Mouse (Mus musculus) intestine, postnatal 0 days (tissue): ENCODE results near the gene Wrap73. TPM values are rescaled to one million over a fixed set of nuclear protein-coding genes. Genes with fewer than 3 reads are reported as not detected.

Experiments used
- ATAC-seq: fragments of 200-750 bp; cut with Nextera tagmentation; 2 replicates; pipeline ENCODE4 v1.8.0; 2017; ENCODE audit warnings: mild to moderate bottlenecking, moderate TSS enrichment, moderate library complexity
- H3K27ac ChIP-seq: fragments of 300-500 bp; sonication (generic); 2 replicates; pipeline ENCODE4 v1.5.1; 2014; ENCODE audit warnings: mild to moderate bottlenecking, low read depth, low read length, moderate library complexity
- H3K27me3 ChIP-seq: fragments of 300-500 bp; sonication (generic); replicated peaks from 2 replicates; pipeline ENCODE4 v1.6.1; 2014; ENCODE audit warnings: low read length, mixed read lengths; ENCODE audit not compliant: control insufficient read depth, insufficient read depth
- H3K36me3 ChIP-seq: fragments of 300-500 bp; sonication (generic); 2 replicates; pipeline ENCODE4 v1.6.1; 2014; ENCODE audit warnings: mild to moderate bottlenecking, moderate library complexity; ENCODE audit not compliant: control insufficient read depth, insufficient read depth
- H3K4me1 ChIP-seq: fragments of 300-500 bp; sonication (generic); replicated peaks from 2 replicates; pipeline ENCODE4 v1.6.1; 2014; ENCODE audit warnings: antibody characterized with exemption, low read length, mixed read lengths; ENCODE audit not compliant: control insufficient read depth, insufficient read depth
- H3K4me2 ChIP-seq: fragments of 300-500 bp; sonication (generic); replicated peaks from 2 replicates; pipeline ENCODE4 v1.6.1; 2014; ENCODE audit warnings: low read depth, mild to moderate bottlenecking, moderate library complexity
- H3K4me3 ChIP-seq: fragments of 300-500 bp; sonication (generic); 2 replicates; pipeline ENCODE4 v1.5.1; 2014; ENCODE audit warnings: low read depth, low read length
- H3K9ac ChIP-seq: fragments of 300-500 bp; sonication (generic); 2 replicates; pipeline ENCODE4 v1.6.1; 2014; ENCODE audit warnings: mild to moderate bottlenecking, low read depth, low read length
- H3K9me3 ChIP-seq: fragments of 300-500 bp; sonication (generic); 2 replicates; pipeline ENCODE4 v1.6.1; 2016; ENCODE audit warnings: mixed run types; ENCODE audit not compliant: control insufficient read depth
- CTCF ChIP-seq: sonication (generic); IDR thresholded peaks from 2 replicates; pipeline ENCODE4 v1.5.1; 2016; ENCODE audit warnings: low read depth, mild to moderate bottlenecking, control low read depth, antibody characterized with exemption, moderate library complexity
- WGBS: fragments of 180-500 bp; shearing (Covaris S2); extraction: QIAGEN DNeasy Blood & Tissue Kit; methylation state at CpG from one replicate; pipeline ENCODE4 v1.1.7; 2014; 5-methylcytosine and 5-hydroxymethylcytosine counted together
- polyA plus RNA-seq: library from polyadenylated mRNA; unstranded; fragments of >200 nt; fragmentation: Nextera tagmentation; extraction: Ambion mirVana; gene quantifications from 2 replicates; pipeline ENCODE4 v1.2.1, GENCODE M21; 2015

The Wrap73 gene
- polyA plus RNA-seq, 1 experiment from 2014 or later: 15.0 TPM

DNA sequence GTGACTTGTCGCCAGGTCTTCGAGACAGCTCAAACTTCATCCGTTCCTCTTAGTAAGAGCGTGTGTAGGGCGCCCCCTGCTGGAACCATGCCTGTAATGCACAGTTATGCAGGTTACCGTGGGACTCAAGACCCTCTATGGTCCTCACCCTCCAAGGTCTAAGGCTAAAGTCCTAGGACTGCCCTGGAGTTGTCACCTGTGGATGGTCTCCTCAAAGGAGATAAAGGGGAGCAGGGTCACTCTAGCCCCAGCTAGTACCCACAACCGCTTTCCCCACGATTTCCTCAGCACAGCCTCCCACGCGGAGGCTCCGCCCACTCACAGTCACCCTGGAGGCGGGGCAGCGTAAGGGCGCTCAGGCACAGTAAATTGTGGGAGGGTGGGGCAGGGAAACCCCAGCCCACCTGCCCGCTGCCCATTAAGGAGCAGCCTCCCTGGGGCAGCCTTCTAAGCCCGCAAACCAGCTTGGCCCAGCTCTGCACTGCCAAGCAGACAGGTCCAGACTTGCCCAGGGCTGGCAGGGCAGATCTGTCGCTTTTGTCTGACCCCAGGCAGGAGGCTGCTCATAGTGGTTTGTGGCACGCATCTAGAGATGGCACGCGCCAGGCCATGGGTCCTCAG lies 36.7 kb upstream of the Wrap73 start:
- no peak overlapping the region for H3K27ac ChIP-seq
- peak overlapping the region; percentile 56 for H3K4me2 ChIP-seq
- no peaks in the 10 kb centered on the region for H3K9me3 ChIP-seq
- 28% methylated on average over 20 of the region's 20 CpGs for WGBS
- no peak overlapping the region for H3K9ac ChIP-seq
- no peak overlapping the region for H3K4me3 ChIP-seq
- H3K36me3 ChIP-seq: no peaks in the 10 kb centered on the region
- peak; percentile 86 for TF ChIP-seq CTCF
- 0 out of 2 replicates have a peak, but pooled peaks have one; percentile 19 for ATAC-seq
- no peaks in the 10 kb centered on the region for H3K27me3 ChIP-seq
- no peaks in the 10 kb centered on the region for H3K4me1 ChIP-seq

DNA sequence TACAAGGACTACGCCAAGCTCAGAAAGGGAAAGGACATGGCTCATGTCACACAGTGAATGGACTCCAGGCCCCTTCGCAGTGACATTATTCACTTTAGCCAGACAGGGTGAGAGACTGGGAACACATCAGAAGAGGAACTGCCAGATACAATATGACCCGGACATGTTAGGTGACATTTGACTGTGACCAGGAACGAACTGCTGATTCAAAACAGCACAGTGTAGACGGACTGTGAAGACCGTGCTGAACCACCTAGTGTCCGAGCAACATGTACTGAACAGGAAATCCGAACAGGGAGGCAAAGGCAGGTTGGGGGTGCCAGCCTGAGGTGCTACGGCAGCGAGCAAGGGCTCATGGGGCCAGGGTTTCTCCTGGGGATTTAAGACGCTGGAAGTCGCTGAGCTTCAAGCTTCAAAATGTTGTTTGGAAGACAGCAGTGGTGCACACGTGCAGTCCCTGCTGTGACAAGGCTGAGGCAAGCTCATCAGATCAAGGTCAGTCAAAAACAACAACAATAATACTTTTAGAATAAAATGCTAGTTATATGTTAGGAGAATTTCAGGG lies 35.6 kb upstream of the Wrap73 start:
- Histone ChIP-seq H3K4me3 (no peak overlapping the region), H3K27ac (no peak overlapping the region)
- WGBS: 73% methylated on average over 13 of the region's 13 CpGs

GRCm38 (mm10) chr4:154109216-154109849 lies 32.8 kb upstream of the Wrap73 start:
- no peak for TF ChIP-seq CTCF
- no peak overlapping the region for H3K4me2 ChIP-seq
- no peak overlapping the region for H3K4me3 ChIP-seq
- H3K27me3 ChIP-seq: no peaks in the 10 kb centered on the region
- WGBS: 33% methylated on average over 18 of the region's 18 CpGs
- no peaks in the 10 kb centered on the region for H3K9me3 ChIP-seq
- no peak overlapping the region for H3K27ac ChIP-seq
- H3K9ac ChIP-seq: no peak overlapping the region
- H3K36me3 ChIP-seq: no peaks in the 10 kb centered on the region
- H3K4me1 ChIP-seq: no peaks in the 10 kb centered on the region
- 0 out of 2 replicates have a peak, but pooled peaks have one; percentile 28 for ATAC-seq

More for the DNA sequence above, 35.6 kb upstream of the Wrap73 start:
- H3K4me1 ChIP-seq: no peaks in the 10 kb centered on the region
- no peaks in the 10 kb centered on the region for H3K27me3 ChIP-seq
- no peaks in the 10 kb centered on the region for H3K9me3 ChIP-seq
- no peak for TF ChIP-seq CTCF
- H3K36me3 ChIP-seq: no peaks in the 10 kb centered on the region
- no peak overlapping the region for H3K4me2 ChIP-seq
- ATAC-seq: no peak
- no peak overlapping the region for H3K9ac ChIP-seq

- ATAC-seq: no peak
- no peak overlapping the region for H3K4me2 ChIP-seq
- no peak overlapping the region for H3K27ac ChIP-seq
- H3K4me1 ChIP-seq: no peaks in the 10 kb centered on the region
- no peaks in the 10 kb centered on the region for H3K9me3 ChIP-seq
- no peaks in the 10 kb centered on the region for H3K27me3 ChIP-seq
- no peak overlapping the region for H3K9ac ChIP-seq
- 72% methylated on average over 11 of the region's 11 CpGs for WGBS
- no peak for TF ChIP-seq CTCF
- no peak overlapping the region for H3K4me3 ChIP-seq
- no peaks in the 10 kb centered on the region for H3K36me3 ChIP-seq
These were observed 32.3 kb upstream of the Wrap73 start for GRCm38 (mm10) chr4:154109850-154110243.

- H3K4me3 ChIP-seq: no peak overlapping the region
- 47% methylated on average over 7 of the region's 7 CpGs for WGBS
- H3K4me2 ChIP-seq: no peak overlapping the region
- H3K9ac ChIP-seq: no peak overlapping the region
- no peaks in the 10 kb centered on the region for H3K36me3 ChIP-seq
- H3K9me3 ChIP-seq: no peaks in the 10 kb centered on the region
- no peak for ATAC-seq
- no peaks in the 10 kb centered on the region for H3K4me1 ChIP-seq
- H3K27ac ChIP-seq: no peak overlapping the region
- H3K27me3 ChIP-seq: no peaks in the 10 kb centered on the region
- no peak for TF ChIP-seq CTCF
These were observed 25.8 kb upstream of the Wrap73 start for GRCm38 (mm10) chr4:154116421-154116820.

DNA sequence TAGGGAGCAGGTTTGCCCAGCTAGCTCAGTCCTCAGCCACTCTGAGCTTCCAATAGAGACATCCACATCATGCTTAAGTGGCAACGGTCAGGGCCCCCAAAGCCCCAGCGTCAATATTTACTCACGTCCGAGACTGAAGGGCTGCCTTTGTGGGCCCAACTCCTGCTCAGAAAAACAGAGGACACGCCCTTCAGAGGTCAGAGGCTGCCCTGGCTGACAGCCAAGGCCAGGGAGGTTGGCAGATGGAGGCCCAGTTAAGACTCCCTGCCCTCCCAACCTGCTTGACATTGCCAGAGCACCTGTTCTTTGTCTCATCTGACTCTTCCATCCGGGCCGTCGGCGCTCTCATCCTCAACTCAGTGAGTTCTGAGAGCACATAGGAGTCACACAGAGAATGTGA lies 23.4 kb upstream of the Wrap73 start:
- Histone ChIP-seq H3K4me1 (no peaks in the 10 kb centered on the region), H3K36me3 (no peaks in the 10 kb centered on the region), H3K4me2 (no peak overlapping the region), H3K9me3 (no peaks in the 10 kb centered on the region), H3K4me3 (no peak overlapping the region), H3K27ac (no peak overlapping the region), H3K27me3 (no peaks in the 10 kb centered on the region), H3K9ac (no peak overlapping the region)
- WGBS: 38% methylated on average over 9 of the region's 9 CpGs
- 0 out of 2 replicates have a peak, but pooled peaks have one; percentile 38 for ATAC-seq
- no peak for TF ChIP-seq CTCF
